In the genomic region with DNA sequence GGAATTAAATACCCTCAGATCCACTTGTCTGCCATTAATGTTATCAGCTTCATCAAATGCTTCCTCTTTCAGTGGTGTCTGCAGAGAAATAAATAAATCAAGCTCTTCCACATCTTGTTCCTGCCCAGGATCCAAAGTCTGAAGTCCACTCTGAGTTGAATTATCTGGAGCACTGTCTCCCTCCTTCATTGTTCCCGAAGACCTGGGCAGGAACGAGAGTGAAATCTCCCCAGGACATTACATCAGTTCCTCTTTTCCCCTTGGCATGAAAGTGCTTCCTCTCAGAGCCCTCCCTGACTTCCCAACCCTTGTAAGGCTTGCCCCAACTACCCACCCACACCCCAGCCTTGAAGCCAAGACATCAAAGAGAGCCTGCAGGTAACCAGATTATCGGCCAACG, we compare ENCODE assay signal across 11 mouse cellular contexts.
DNase-seq lines count a peak whose midpoint lies in the region; ATAC-seq and TF ChIP-seq lines count a peak whose summit lies in the region.
"Had no signal": no experiment of that assay in that cellular context is flagged by ENCODE, and none has a peak within 500 bp of the region (broad histone marks: within the 10 kb centered on the region; RNA-seq: fewer than 3 reads in every experiment).

No protein-coding gene starts in this region.

- no peak for TF ChIP-seq POLR2A in lung, adult 2 months (IDR thresholded peaks at IDR 0.05; ENCODE audit: borderline replicate concordance, extremely low read depth, low read depth, low read length)

- H3K36me3 ChIP-seq in heart, embryonic 13.5 days: peaks cover 41% of the 10 kb centered on the region
- peaks cover 15% of the 10 kb centered on the region; the same call in 1 of the 2 replicates for H3K36me3 ChIP-seq in stomach, embryonic 16.5 days (ENCODE audit: control insufficient read depth, insufficient read depth, low read length)

- ATAC-seq in heart, embryonic 13.5 days (ENCODE audit: extremely low read depth, insufficient number of reproducible peaks, low FRiP score, low TSS enrichment): no peak
- no peak for ATAC-seq in stomach, embryonic 16.5 days (ENCODE audit: insufficient read depth, low FRiP score)

- 40% methylated on average over 4 of the region's 4 CpGs for WGBS in lung, adult 2 months
- 55% methylated on average over 4 of the region's 4 CpGs for WGBS in heart, embryonic 13.5 days
- WGBS in stomach, embryonic 16.5 days: 84% methylated on average over 4 of the region's 4 CpGs

- peaks cover 2% of the 10 kb centered on the region for H3K4me1 ChIP-seq in lung, adult 2 months (ENCODE audit: control insufficient read depth, insufficient read depth, low read length)
- H3K4me1 ChIP-seq in heart, embryonic 13.5 days: peaks cover 54% of the 10 kb centered on the region
- no peaks in the 10 kb centered on the region for H3K4me1 ChIP-seq in stomach, embryonic 16.5 days (ENCODE audit: control insufficient read depth, insufficient read depth, low read length)

- no peak overlapping the region for H3K4me3 ChIP-seq in lung, adult 2 months (replicated peaks; ENCODE audit: extremely low read depth, low read depth, low read length)
- no peak overlapping the region for H3K4me3 ChIP-seq in heart, embryonic 13.5 days
- no peak overlapping the region for H3K4me3 ChIP-seq in stomach, embryonic 16.5 days (replicated peaks; ENCODE audit: low read length)

- peak; percentile 37 to 60 for DNase-seq in lung, adult 18-20 months
- DNase-seq in lung, adult 2 months: no peak
- peak; percentile 54 to 55 for DNase-seq in kidney, postnatal 25 days
- no peak for DNase-seq in cerebellum, adult 11-12 months
- DNase-seq in yolk sac, embryonic 10.5 days (ENCODE audit: low spot score): no peak
- no peak for DNase-seq in layer of hippocampus, postnatal 25 days (ENCODE audit: extremely low spot score in 1 of 2, low spot score in 1 of 2)
- DNase-seq: left cerebral cortex, postnatal 4 days; right cerebral cortex, postnatal 4 days had no signal

- H3K27ac ChIP-seq in heart, embryonic 13.5 days (replicated peaks): peak overlapping the region; percentile 75
- 0 out of 2 replicates have a peak overlapping the region, but pooled peaks have one; percentile 3 for H3K27ac ChIP-seq in stomach, embryonic 16.5 days (ENCODE audit: low read length)

- TF ChIP-seq CTCF in lung, adult 2 months (IDR thresholded peaks at IDR 0.05; ENCODE audit: insufficient read depth, low read length): no peak

- 0 out of 2 replicates have a peak, but pooled peaks cover 4% of the 10 kb centered on the region for H3K9me3 ChIP-seq in heart, embryonic 13.5 days
- peaks cover 5% of the 10 kb centered on the region; the same call in 1 of the 2 replicates for H3K9me3 ChIP-seq in stomach, embryonic 16.5 days (replicated peaks; ENCODE audit: control insufficient read depth, low read length)
- H3K9me3 ChIP-seq: G1E had no signal

- H3K9ac ChIP-seq in heart, embryonic 13.5 days: peak overlapping the region; percentile 33; the same call in 1 of the 2 replicates
- no peak overlapping the region for H3K9ac ChIP-seq in stomach, embryonic 16.5 days (ENCODE audit: low read length)

- no peak overlapping the region for H3K4me2 ChIP-seq in heart, embryonic 13.5 days
- H3K4me2 ChIP-seq in stomach, embryonic 16.5 days (ENCODE audit: low read depth, low read length): no peak overlapping the region

- no peaks in the 10 kb centered on the region for H3K27me3 ChIP-seq in heart, embryonic 13.5 days (replicated peaks)
- H3K27me3 ChIP-seq in stomach, embryonic 16.5 days (ENCODE audit: control insufficient read depth, insufficient read depth, low read length): no peaks in the 10 kb centered on the region

Comparison
In these comparisons a context has a peak if more than half of its experiments do, and no peak if none do; other contexts are left out.
1. DNase-seq: peak in lung, adult 18-20 months (2 of 2) and kidney, postnatal 25 days (2 of 2); none in lung, adult 2 months (single experiment), cerebellum, adult 11-12 months (single experiment), yolk sac, embryonic 10.5 days (single experiment) and layer of hippocampus, postnatal 25 days (0 of 2).